Mouse (Mus musculus) gastrocnemius, postnatal 25 days (tissue): ENCODE measurements around the gene Gfpt1. TPM values are rescaled to one million over a fixed set of nuclear protein-coding genes. Genes with fewer than 3 reads are reported as not detected.
A peak's percentile ranks its signal among the peaks of the same experiment; 100 is the strongest.

Source experiments
- DNase-seq: peaks from one replicate; pipeline ENCODE4 v3.0.0; 2022
- total RNA-seq, 2 experiments: library from RNA; stranded (reverse); gene quantifications; 1 replicate in 1 of 2; 2 replicates in 1 of 2; pipeline ENCODE4 v1.2.3; 2021

The Gfpt1 gene
- total RNA-seq, 2 experiments from 2014 or later = 24.7 to 25.9 TPM

DNA sequence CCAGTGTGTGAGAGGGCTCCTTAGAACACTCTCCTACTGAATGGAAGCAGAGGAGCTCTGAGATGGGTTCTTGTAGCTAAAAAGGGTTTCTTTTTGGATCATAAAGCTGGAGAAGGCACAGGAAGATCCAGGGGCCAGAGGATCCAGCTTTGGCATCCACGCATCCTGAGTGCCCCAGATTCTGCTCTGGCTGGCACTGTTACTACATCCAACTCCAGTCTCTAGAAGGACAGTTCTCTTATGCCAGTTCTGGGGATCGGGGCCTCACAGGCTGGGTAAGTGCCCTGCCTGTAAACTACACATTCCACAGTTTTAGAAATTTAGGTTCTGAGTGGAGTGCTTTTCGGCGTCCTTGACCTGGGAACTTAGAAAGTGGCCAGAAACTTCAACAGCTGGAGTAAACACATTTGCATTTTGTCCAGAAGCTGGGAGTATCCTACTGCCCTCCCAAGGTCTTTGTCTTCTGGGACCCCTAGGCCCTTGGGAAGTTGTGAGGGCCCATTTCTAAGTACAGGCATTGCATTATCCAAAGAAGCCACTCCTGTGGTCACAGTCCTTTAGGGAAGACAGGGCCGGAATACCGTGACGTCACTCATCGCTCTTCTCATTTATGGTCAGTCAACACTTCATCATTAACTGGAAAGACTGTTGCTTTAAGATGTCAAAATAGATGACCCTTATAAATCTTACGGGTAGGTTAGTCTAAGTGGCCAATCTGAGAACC lies 57.8 kb downstream of the Gfpt1 start:
- no peak for DNase-seq

GRCm38 (mm10) chr6:87101281-87101954 lies 58.8 kb downstream of the Gfpt1 start:
- peak; percentile 60 for DNase-seq

GRCm38 (mm10) chr6:87101955-87102353 lies 59.3 kb downstream of the Gfpt1 start:
- DNase-seq = no peak

- peak; percentile 69 for DNase-seq
Observed at GRCm38 (mm10) chr6:87102421-87102911, 59.8 kb downstream of the Gfpt1 start.

DNA sequence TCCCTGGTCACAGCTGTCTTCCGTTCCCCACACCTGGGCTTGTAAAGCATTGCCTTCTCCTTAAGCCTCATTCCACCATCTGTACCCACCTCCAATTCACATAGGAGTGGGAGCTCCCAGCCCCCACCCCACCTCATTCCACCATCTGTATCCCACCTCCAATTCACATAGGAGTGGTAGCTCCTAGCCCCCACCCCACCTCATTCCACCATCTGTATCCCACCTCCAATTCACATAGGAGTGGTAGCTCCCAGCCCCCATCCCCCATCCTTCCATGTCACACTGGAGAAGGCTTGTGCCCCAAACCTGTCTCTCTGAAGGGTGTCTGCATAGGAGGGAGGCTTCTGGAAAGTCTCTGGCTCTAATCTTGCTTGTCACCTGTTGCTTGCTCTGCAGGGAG lies 60.7 kb downstream of the Gfpt1 start:
- no peak for DNase-seq

- no peak for DNase-seq
Observed at GRCm38 (mm10) chr6:87104123-87104796, 61.6 kb downstream of the Gfpt1 start, which contains the start of gene D6Ertd527e. Gene D6Ertd527e (plus strand): TSS chr6:87104746.

GRCm38 (mm10) chr6:87111493-87111892 lies 68.8 kb downstream of the Gfpt1 start:
- no peak for DNase-seq

DNA sequence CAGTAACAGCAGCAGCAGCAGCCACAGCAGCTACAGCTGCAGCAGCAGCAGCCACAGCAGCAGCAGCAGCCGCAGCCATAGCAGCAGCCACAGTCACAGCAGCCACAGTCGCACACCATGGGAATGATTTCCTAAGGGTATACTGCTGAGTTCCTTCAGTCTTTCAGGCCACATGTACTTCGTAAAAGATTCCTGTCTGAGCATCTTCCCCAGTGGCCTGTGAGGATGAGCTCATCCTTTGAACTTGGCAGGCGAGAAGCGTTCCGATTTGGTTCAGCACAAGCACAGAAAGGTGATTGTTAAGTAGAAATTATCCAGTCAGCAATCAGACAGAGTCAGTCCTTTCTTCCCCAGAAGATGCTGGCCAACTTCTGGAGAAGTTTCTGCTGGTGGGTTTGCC lies 69.5 kb downstream of the Gfpt1 start:
- peak; percentile 57 for DNase-seq

DNA sequence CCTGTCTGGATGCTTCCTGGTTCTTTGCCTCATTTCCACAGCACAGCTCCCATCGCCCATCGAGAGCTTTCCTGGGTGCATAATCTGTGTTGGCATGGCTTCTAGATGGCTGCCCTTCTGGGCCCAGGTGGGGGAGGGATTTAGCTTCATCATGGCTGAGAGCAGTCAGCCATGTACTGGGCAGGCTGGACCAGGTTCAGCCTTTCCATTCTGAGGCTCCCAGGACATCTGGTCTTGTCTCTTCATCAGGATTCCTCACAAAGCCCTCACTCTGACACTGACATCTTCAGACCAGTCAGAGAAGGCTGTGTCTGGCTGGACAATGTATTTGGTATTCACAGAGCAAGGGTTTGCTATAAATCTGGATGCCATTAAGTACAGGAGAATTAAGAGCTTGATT lies 73.3 kb downstream of the Gfpt1 start:
- no peak for DNase-seq

DNA sequence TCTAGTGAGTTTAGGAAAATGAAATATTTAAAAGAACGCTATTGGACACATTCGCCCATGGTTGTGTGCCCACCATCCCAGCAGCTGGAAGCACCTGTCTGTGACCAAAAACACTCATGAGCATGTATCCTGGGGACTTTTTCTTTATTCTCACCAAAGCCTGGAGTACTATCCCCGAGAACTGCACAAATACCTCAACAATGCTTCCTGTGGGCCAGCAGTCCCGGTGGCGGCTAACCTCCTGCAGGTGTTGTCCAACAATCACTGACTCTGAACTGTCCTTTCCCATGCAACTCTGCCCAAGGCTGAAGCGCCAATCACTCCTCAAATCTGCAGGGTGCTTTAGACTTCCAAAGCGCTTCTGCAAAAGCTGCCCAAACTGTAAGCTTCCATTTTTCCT lies 74.0 kb downstream of the Gfpt1 start:
- no peak for DNase-seq

GRCm38 (mm10) chr6:87119066-87119837 lies 76.6 kb downstream of the Gfpt1 start:
- no peak for DNase-seq

DNA sequence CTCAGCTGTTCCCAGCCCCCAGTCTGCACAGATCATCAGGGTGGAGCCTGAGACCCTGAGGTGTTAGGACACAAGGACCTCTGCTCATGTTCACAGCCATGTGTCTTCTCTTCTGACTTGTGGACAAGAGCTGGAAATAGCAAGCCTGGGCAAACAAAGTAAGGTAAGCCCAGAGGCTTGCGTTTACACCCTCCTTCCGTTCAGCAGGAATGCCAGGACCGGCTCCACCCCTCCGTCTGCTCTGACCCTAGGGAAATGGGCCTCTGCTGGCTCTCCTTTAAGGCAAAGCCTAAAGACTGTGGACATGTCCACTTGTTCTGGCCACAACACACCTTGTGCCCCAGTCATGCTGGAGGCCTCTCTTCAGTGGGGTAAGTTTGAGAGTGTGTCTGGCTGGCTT lies 77.3 kb downstream of the Gfpt1 start:
- DNase-seq = no peak

GRCm38 (mm10) chr6:87120661-87121060 lies 78.0 kb downstream of the Gfpt1 start:
- DNase-seq = no peak

GRCm38 (mm10) chr6:87121961-87122360 lies 79.3 kb downstream of the Gfpt1 start:
- no peak for DNase-seq

DNA sequence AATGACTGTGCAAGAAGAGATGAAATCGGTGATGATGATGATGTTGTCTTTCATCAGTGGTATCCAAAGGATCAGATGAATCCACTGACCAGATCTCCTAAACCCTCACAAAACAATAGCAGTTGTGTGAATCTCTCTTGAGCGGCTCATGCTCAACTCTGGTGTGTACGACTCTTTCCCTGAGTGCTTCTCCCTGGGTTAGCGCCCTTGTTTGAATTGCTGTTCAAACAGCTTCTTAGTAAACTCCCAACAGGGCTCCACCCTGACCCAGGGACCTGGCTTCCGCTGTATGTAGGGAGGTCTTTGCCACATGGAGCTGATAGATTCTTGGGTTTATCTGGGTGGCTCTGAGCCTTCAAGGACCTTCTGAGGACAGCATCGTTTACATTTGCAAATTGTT lies 80.8 kb downstream of the Gfpt1 start:
- no peak for DNase-seq

DNA sequence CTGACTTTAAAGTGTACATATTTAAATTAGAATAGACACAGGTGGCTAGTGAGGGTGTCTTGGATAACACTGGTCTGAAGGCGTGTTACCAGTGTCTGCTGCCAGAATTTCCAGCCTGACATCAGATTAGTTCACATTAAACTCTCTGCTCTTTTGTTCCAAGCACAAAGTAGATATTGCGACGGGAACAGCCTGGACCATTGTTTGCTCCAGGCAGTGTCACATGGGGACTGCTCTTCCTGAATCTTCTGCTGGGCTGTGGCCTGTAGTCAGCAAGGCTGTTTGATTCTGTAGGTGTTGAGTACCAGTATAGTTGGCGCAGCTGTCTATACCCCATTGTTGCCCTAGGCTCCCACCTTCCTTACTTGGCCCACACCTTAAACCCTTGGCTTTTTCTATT lies 81.3 kb downstream of the Gfpt1 start:
- DNase-seq = no peak

DNA sequence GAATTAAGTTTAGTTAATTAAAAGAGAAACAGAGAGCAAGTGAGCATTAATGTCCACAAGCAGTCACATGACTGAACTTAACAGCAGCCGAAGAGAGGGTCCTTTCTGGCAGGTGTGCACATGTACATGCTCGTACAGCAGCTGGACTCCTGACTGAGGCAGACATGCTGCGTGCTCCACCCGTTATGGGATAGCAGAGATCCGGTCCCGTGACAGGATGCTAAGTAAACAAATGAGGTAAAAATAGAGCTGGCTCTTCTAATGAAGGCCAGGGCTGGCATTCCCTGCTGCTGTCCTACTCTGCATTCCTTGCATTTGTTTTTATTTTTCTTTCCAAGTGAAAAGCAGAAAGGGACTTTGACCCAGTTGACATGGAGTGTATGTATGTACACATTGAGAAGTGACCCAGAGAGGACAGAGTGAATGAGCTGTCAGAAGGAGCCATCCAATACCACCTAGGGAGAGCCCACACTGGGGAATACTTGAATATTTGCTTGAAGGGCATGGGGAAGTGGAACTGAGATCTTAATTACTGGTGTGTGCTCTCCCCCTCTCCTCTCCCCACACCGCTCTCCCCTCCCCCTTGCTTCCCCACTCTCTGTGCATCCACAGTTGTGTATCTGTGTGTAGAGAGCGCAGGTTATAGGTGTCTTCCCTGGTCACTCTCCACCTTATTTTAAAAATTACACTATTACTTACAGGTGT lies 84.6 kb downstream of the Gfpt1 start:
- DNase-seq = no peak

DNA sequence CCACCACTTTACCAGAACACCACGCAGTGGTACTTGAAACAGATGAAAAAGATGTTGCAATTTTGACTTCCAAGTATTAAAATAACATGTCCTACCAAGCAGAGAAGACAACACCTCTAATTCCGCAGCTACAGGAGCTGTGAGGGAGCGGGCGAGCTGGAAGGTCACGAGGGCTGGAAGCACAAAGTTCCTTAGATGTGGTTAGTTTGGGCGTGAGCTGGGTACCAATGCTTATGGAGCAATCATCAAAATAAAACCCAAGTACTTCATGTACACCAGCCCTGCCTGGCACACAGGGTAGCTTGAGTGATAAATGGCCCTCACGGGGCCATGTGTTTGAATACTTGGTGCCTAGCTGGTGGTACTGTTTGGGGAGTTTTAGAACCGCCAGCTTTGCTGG lies 87.2 kb downstream of the Gfpt1 start:
- DNase-seq = no peak

- DNase-seq = no peak
Observed at GRCm38 (mm10) chr6:87130628-87131027, 88.0 kb downstream of the Gfpt1 start.

DNA sequence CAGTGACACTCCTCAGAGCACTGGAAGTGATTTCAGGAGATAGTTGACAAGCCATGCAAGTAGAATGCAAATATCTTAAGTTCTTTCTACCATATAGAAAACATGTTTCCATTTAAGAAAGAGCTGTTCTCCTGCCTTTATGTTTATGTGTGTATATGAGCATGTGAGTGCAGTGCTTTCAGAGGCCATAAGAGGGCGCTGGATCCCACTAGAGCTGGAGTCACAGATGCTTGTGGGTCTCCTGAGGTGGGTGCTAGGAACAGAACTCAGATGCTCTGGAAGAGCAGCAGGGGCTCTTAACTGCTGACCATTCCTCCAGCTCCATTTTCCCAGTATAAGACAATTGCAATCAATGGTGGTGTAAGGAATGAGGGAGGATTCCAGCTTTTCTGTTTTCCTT lies 88.4 kb downstream of the Gfpt1 start:
- DNase-seq = no peak

- DNase-seq = no peak
Observed at GRCm38 (mm10) chr6:87133520-87133919, 90.9 kb downstream of the Gfpt1 start.
